Mouse (Mus musculus) lung, postnatal 0 days (tissue): ENCODE data around the gene Fpgs.

Experiments
- CTCF ChIP-seq: IDR thresholded peaks from 2 replicates; pipeline ENCODE4 v1.5.1; 2016; ENCODE audit warnings: antibody characterized with exemption, mild to moderate bottlenecking
- EP300 ChIP-seq: IDR thresholded peaks from 2 replicates; pipeline ENCODE4 v1.6.1; 2016; ENCODE audit warnings: antibody characterized with exemption, mild to moderate bottlenecking, control low read depth

GRCm38 (mm10) chr2:32736306-32736829, 32.4 kb upstream of the Fpgs start:
- TF ChIP-seq CTCF (no peak), EP300 (no peak)
